Mouse (Mus musculus) MEL (cell line): Measurements from ENCODE around the gene Gm10234. TPM values are rescaled to one million over a fixed set of nuclear protein-coding genes. Genes with fewer than 3 reads are reported as not detected.

ENCODE experiments used
- DNase-seq: peaks from one replicate; pipeline ENCODE4 v3.0.0; 2011; ENCODE audit warnings: low read depth, low spot score
- H3K27ac ChIP-seq: 2 replicates; pipeline ENCODE4 v1.5.1; 2012; ENCODE audit warnings: low read depth, mild to moderate bottlenecking, control low read depth, low read length, moderate library complexity; ENCODE audit not compliant: control insufficient read depth
- H3K27me3 ChIP-seq, 2 experiments: fragments of 150-350 bp in 1 of 2; sonication (generic) in 1 of 2; 2 replicates each; pipeline ENCODE4 v1.6.1; 2012; ENCODE audit warnings: low read length in 2 of 2, mild to moderate bottlenecking in 2 of 2, improper control_type of control experiment in 1 of 2, moderate library complexity in 1 of 2; ENCODE audit not compliant: insufficient read depth in 2 of 2, control insufficient read depth in 1 of 2
- H3K36me3 ChIP-seq, 2 experiments: 2 replicates each; pipeline ENCODE4 v1.6.1; 2012 to 2014; ENCODE audit warnings: low read length in 2 of 2, improper control_type of control experiment in 1 of 2, inconsistent platforms in 1 of 2, mild to moderate bottlenecking in 1 of 2; ENCODE audit not compliant: insufficient read depth in 2 of 2, control insufficient read depth in 1 of 2
- H3K4me1 ChIP-seq, 2 experiments: fragments of 150-350 bp in 1 of 2; sonication (generic) in 1 of 2; 2 replicates each; pipeline ENCODE4 v1.6.1; 2012; ENCODE audit warnings: low read length in 2 of 2, improper control_type of control experiment in 1 of 2, mild to moderate bottlenecking in 1 of 2; ENCODE audit not compliant: insufficient read depth in 2 of 2, control insufficient read depth in 1 of 2
- H3K4me3 ChIP-seq, 2 experiments: fragments of 150-350 bp in 1 of 2; sonication (generic) in 1 of 2; 2 replicates each; pipeline ENCODE4 v1.5.1; 2012; ENCODE audit warnings: low read depth in 2 of 2, low read length in 2 of 2, mild to moderate bottlenecking in 2 of 2, moderate library complexity in 2 of 2, control low read depth in 1 of 2, improper control_type of control experiment in 1 of 2; ENCODE audit not compliant: control insufficient read depth in 1 of 2, insufficient read depth in 1 of 2
- H3K79me2 ChIP-seq: 2 replicates; pipeline ENCODE4 v1.6.1; 2012; ENCODE audit warnings: mild to moderate bottlenecking, low read length, moderate library complexity; ENCODE audit not compliant: control insufficient read depth, poor library complexity, insufficient read depth
- H3K9ac ChIP-seq: 2 replicates; pipeline ENCODE4 v1.6.1; 2012; ENCODE audit warnings: low read depth, mild to moderate bottlenecking, control low read depth, low read length, moderate library complexity; ENCODE audit not compliant: control insufficient read depth, poor library complexity, severe bottlenecking
- H3K9me3 ChIP-seq: fragments of 150-350 bp; sonication (generic); replicated peaks from 2 replicates; pipeline ENCODE4 v1.6.1; 2012; ENCODE audit warnings: mild to moderate bottlenecking, low read length, improper control_type of control experiment, moderate library complexity; ENCODE audit not compliant: insufficient read depth
- CHD1 ChIP-seq: IDR thresholded peaks from 2 replicates; pipeline ENCODE4 v1.6.1; 2012; ENCODE audit warnings: low read depth, mild to moderate bottlenecking, inconsistent platforms, low read length, improper control_type of control experiment
- E2F4 ChIP-seq: IDR thresholded peaks from 2 replicates; pipeline ENCODE4 v1.6.1; 2011; ENCODE audit warnings: low read depth, low read length, improper control_type of control experiment, borderline replicate concordance
- ELF1 ChIP-seq: IDR thresholded peaks from 2 replicates; pipeline ENCODE4 v1.6.1; 2014; ENCODE audit warnings: low read depth, mild to moderate bottlenecking, inconsistent platforms, low read length, improper control_type of control experiment, moderate library complexity
- EP300 ChIP-seq, 2 experiments: IDR thresholded peaks; 2 replicates each; pipeline ENCODE4 v1.6.1; 2011; ENCODE audit warnings: improper control_type of control experiment in 2 of 2, low read length in 2 of 2, low read depth in 1 of 2, mild to moderate bottlenecking in 1 of 2
- ETS1 ChIP-seq: IDR thresholded peaks from 2 replicates; pipeline ENCODE4 v1.6.1; 2012; ENCODE audit warnings: low read depth, mild to moderate bottlenecking, inconsistent platforms, low read length, improper control_type of control experiment, moderate library complexity
- JUND ChIP-seq: IDR thresholded peaks from 2 replicates; pipeline ENCODE4 v1.6.1; 2011; ENCODE audit warnings: low read depth, mild to moderate bottlenecking, improper control_type of control experiment, low read length
- KAT2A ChIP-seq: conservative IDR thresholded peaks from 2 replicates; pipeline ENCODE4 v1.6.1; 2012; ENCODE audit warnings: low read depth, low read length, improper control_type of control experiment, inconsistent platforms
- MEF2A ChIP-seq: IDR thresholded peaks from 2 replicates; pipeline ENCODE4 v1.6.1; 2014; ENCODE audit warnings: low read depth, mild to moderate bottlenecking, inconsistent platforms, low read length, improper control_type of control experiment; ENCODE audit not compliant: poor library complexity, insufficient replicate concordance, severe bottlenecking; ENCODE audit errors: extremely low read depth
- MYB ChIP-seq: IDR thresholded peaks from 2 replicates; pipeline ENCODE4 v1.6.1; 2011; ENCODE audit warnings: mild to moderate bottlenecking, low read depth, low read length, improper control_type of control experiment
- NRF1 ChIP-seq: IDR thresholded peaks from 2 replicates; pipeline ENCODE4 v1.6.1; 2014; ENCODE audit warnings: low read depth, mild to moderate bottlenecking, inconsistent platforms, low read length, improper control_type of control experiment, moderate library complexity; ENCODE audit not compliant: poor library complexity, insufficient read depth, severe bottlenecking
- POLR2A ChIP-seq, 2 experiments: IDR thresholded peaks; 2 replicates each; pipeline ENCODE4 v1.6.1; 2011 to 2012; ENCODE audit warnings: low read length in 2 of 2, mild to moderate bottlenecking in 2 of 2, control low read depth in 1 of 2, improper control_type of control experiment in 1 of 2, low read depth in 1 of 2, moderate library complexity in 1 of 2; ENCODE audit not compliant: control insufficient read depth in 1 of 2, insufficient read depth in 1 of 2, poor library complexity in 1 of 2
- POLR2AphosphoS2 ChIP-seq: IDR thresholded peaks from 2 replicates; pipeline ENCODE4 v1.6.1; 2011; ENCODE audit warnings: low read length, improper control_type of control experiment
- RAD21 ChIP-seq: IDR thresholded peaks from 2 replicates; pipeline ENCODE4 v1.6.1; 2011; ENCODE audit warnings: mild to moderate bottlenecking, low read depth, low read length, improper control_type of control experiment
- SMC3 ChIP-seq: IDR thresholded peaks from 2 replicates; pipeline ENCODE4 v1.6.1; 2011; ENCODE audit warnings: low read depth, low read length, improper control_type of control experiment
- TAL1 ChIP-seq: IDR thresholded peaks from 2 replicates; pipeline ENCODE4 v1.6.1; 2012; ENCODE audit warnings: mild to moderate bottlenecking, inconsistent platforms, low read length, moderate library complexity, mixed read lengths
- TCF12 ChIP-seq: IDR thresholded peaks from 2 replicates; pipeline ENCODE4 v1.6.1; 2014; ENCODE audit warnings: low read depth, mild to moderate bottlenecking, inconsistent platforms, low read length, improper control_type of control experiment, moderate library complexity
- USF1 ChIP-seq: IDR thresholded peaks from 2 replicates; pipeline ENCODE4 v1.6.1; 2014; ENCODE audit warnings: low read depth, mild to moderate bottlenecking, inconsistent platforms, low read length, improper control_type of control experiment, moderate library complexity
- USF2 ChIP-seq, 2 experiments: IDR thresholded peaks; 2 replicates each; pipeline ENCODE4 v1.6.1; 2011 to 2012; ENCODE audit warnings: improper control_type of control experiment in 2 of 2, low read length in 2 of 2, borderline replicate concordance in 1 of 2, inconsistent platforms in 1 of 2, low read depth in 1 of 2, mild to moderate bottlenecking in 1 of 2; ENCODE audit not compliant: insufficient read depth in 1 of 2
- ZC3H11A ChIP-seq: IDR thresholded peaks from 2 replicates; pipeline ENCODE4 v1.6.1; 2012; ENCODE audit warnings: low read depth, mild to moderate bottlenecking, inconsistent platforms, low read length, improper control_type of control experiment
- ZKSCAN1 ChIP-seq: IDR thresholded peaks from 2 replicates; pipeline ENCODE4 v1.6.1; 2012; ENCODE audit warnings: low read depth, mild to moderate bottlenecking, inconsistent platforms, low read length, improper control_type of control experiment, moderate library complexity
- polyA plus RNA-seq, 2 experiments: library from polyadenylated mRNA; stranded (reverse) in 1 of 2; unstranded in 1 of 2; fragments of >175 nt in 1 of 2; fragments of >200 nt in 1 of 2; gene quantifications; 2 replicates each; pipeline versions ENCODE4 v1.2.1 to v1.2.4; 2012; ENCODE audit warnings: low replicate concordance in 2 of 2, low read depth in 1 of 2; ENCODE audit not compliant: insufficient read length in 2 of 2, insufficient read depth in 1 of 2, missing spikeins in 1 of 2
- total RNA-seq: library from RNA; depleted of rRNA; stranded (reverse); fragments of 300-350 nt; gene quantifications from 2 replicates; pipeline ENCODE4 v1.2.3, GENCODE M21; 2012

Gene Gm10234
- total and polyA plus RNA-seq, 3 experiments, result not detected

DNA sequence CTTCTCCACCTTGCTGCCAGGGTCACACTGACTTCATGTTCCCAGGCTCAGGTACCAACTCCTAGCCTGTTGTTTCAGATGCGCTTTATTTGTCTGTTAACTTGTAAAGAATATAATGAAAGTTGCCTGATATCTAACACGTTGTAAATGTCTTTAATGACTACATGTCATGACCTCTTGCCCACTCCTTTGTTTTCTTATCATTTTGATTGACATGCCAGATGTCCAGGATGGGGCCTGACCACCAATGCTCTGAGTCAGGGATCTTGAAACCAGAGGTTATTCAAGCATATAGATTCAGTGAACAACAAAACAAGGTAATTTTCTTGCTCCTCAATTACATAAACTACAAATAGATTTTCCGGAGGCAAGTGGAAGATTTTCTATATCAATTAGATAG is 23.5 kb upstream of the Gm10234 start:
- H3K9me3 ChIP-seq, result no peaks in the 10 kb centered on the region
- TF ChIP-seq MEF2A, result no peak
- no peak for TF ChIP-seq RAD21
- no peak for TF ChIP-seq POLR2AphosphoS2
- TF ChIP-seq ZKSCAN1, result no peak
- no peak for TF ChIP-seq ETS1
- TF ChIP-seq ZC3H11A, result no peak
- no peak for TF ChIP-seq TAL1
- no peak for TF ChIP-seq USF2 (IDR thresholded peaks at IDR 0.05; ENCODE audit: borderline replicate concordance in 1 of 2, insufficient read depth in 1 of 2, low read depth in 1 of 2, low read length in 2 of 2)
- TF ChIP-seq MYB, result no peak
- no peak for TF ChIP-seq NRF1
- TF ChIP-seq CHD1, result no peak
- no peak for TF ChIP-seq POLR2A (IDR thresholded peaks at IDR 0.05; ENCODE audit: control insufficient read depth in 1 of 2, insufficient read depth in 1 of 2, low read depth in 1 of 2, low read length in 2 of 2, poor library complexity in 1 of 2)
- TF ChIP-seq EP300 (IDR thresholded peaks at IDR 0.05; ENCODE audit: low read depth in 1 of 2, low read length in 2 of 2), result no peak
- TF ChIP-seq TCF12, result no peak
- TF ChIP-seq USF1, result no peak
- H3K4me1 ChIP-seq, result no peaks in the 10 kb centered on the region
- no peak overlapping the region for H3K9ac ChIP-seq
- no peaks in the 10 kb centered on the region for H3K36me3 ChIP-seq
- H3K27me3 ChIP-seq, result no peaks in the 10 kb centered on the region
- H3K27ac ChIP-seq, result no peak overlapping the region
- no peaks in the 10 kb centered on the region for H3K79me2 ChIP-seq
- no peak for DNase-seq
- H3K4me3 ChIP-seq, result no peak overlapping the region

GRCm38 (mm10) chr6:95300658-95301057 is 21.3 kb upstream of the Gm10234 start:
- Histone ChIP-seq H3K27me3 (no peaks in the 10 kb centered on the region), H3K4me3 (no peak overlapping the region), H3K36me3 (no peaks in the 10 kb centered on the region), H3K9ac (no peak overlapping the region), H3K27ac (no peak overlapping the region), H3K4me1 (no peaks in the 10 kb centered on the region), H3K79me2 (no peaks in the 10 kb centered on the region), H3K9me3 (no peaks in the 10 kb centered on the region)
- no peak for DNase-seq
- no peak for TF ChIP-seq ELF1
- no peak for TF ChIP-seq JUND
- no peak for TF ChIP-seq MEF2A
- no peak for TF ChIP-seq SMC3
- TF ChIP-seq KAT2A, result no peak
- TF ChIP-seq USF1, result no peak
- TF ChIP-seq E2F4, result no peak
- no peak for TF ChIP-seq POLR2A (IDR thresholded peaks at IDR 0.05; ENCODE audit: control insufficient read depth in 1 of 2, insufficient read depth in 1 of 2, low read depth in 1 of 2, low read length in 2 of 2, poor library complexity in 1 of 2)
